Mouse (Mus musculus): ENCODE data around the gene Limch1.

DNA sequence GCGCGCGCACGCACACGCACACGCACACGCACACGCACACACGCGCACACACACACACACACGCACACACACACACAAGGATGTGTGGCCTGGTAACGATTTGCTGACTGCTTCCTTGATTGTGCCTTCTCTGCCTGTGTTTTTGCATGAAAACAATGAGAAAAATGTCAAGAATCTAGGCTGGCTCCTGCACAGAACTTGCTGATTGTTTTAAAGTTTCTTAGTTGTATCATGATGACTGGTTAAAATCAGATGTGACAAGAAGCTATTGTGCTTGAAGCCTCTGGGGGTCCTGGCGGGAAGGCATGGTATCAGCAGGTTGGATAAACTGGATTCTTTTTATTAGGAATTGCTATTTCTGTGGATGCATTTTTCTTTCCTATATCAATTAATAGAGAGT is 137.1 kb downstream of the Limch1 start:
- TF ChIP-seq CTCF (IDR thresholded peaks at IDR 0.05; ENCODE audit: borderline replicate concordance, insufficient read depth, low read length) (no peak), POLR2A (IDR thresholded peaks at IDR 0.05; ENCODE audit: low read depth, low read length) (no peak)
